Mouse (Mus musculus): ENCODE measurements around the gene Pogk. TPM values are rescaled to one million over a fixed set of nuclear protein-coding genes. Genes with fewer than 3 reads are reported as not detected.

Pogk gene
- polyA plus RNA-seq, 2 experiments, result 0.63 to 1.1 TPM

- no peak overlapping the region for H3K4me3 ChIP-seq (ENCODE audit: insufficient read depth in 1 of 2, low read depth in 2 of 2, low read length in 2 of 2)
- DNase-seq (ENCODE audit: low read depth in 3 of 3, low spot score in 3 of 3) (no peak), ATAC-seq (ENCODE audit: insufficient read depth) (no peak)
- H3K27ac ChIP-seq, result no peak overlapping the region
- 72% methylated on average over 6 of the region's 6 CpGs for WGBS (ENCODE audit: insufficient replicate concordance)
- H3K9ac ChIP-seq (replicated peaks), result no peak overlapping the region
- H3K9me3 ChIP-seq (ENCODE audit: control insufficient read depth, low read length), result no peaks in the 10 kb centered on the region
- H3K27me3 ChIP-seq (ENCODE audit: control insufficient read depth, insufficient read depth, low read length), result no peaks in the 10 kb centered on the region
- TF ChIP-seq CTCF (IDR thresholded peaks at IDR 0.05; ENCODE audit: low read depth) (no peak), EP300 (IDR thresholded peaks at IDR 0.05; ENCODE audit: low read depth) (no peak)
- peaks cover 9 to 17% of the 10 kb centered on the region in 2 experiments for H3K4me1 ChIP-seq (replicated peaks; ENCODE audit: control insufficient read depth in 2 of 2, insufficient read depth in 2 of 2, low read length in 1 of 2)
- no peaks in the 10 kb centered on the region for H3K36me3 ChIP-seq (replicated peaks; ENCODE audit: control insufficient read depth, insufficient read depth, low read depth)
- no peak overlapping the region for H3K4me2 ChIP-seq (ENCODE audit: low read depth)
These were observed 32.5 kb downstream of the Pogk start for GRCm38 (mm10) chr1:166377171-166377570.

DNA sequence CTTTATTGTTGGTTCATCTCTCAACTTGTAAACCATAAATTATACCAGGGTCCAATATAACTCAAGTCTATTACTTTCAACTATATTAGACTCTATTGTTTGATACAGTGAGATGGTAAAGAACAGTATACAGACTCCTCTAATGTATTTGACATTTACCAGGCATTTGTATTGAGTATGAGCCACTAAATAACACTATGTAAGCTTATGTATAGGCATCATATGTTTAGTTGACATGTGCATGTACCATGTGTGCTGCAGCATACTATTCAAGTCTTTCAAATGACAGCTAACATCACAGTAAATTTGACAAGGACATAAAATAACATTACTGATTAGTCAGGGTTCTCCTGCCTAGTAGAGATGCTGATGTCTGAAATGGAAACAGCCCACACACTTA, 46.5 kb downstream of the Pogk start:
- no peak for TF ChIP-seq CTCF (IDR thresholded peaks at IDR 0.05; ENCODE audit: low read depth)
- no peak for TF ChIP-seq EP300 (IDR thresholded peaks at IDR 0.05; ENCODE audit: low read depth)
- Histone ChIP-seq H3K4me3 (ENCODE audit: insufficient read depth in 1 of 2, low read depth in 2 of 2, low read length in 2 of 2) (no peak overlapping the region), H3K27ac (no peak overlapping the region), H3K9me3 (ENCODE audit: control insufficient read depth, low read length) (no peaks in the 10 kb centered on the region), H3K4me2 (ENCODE audit: low read depth) (no peak overlapping the region), H3K9ac (replicated peaks) (no peak overlapping the region), H3K27me3 (ENCODE audit: control insufficient read depth, insufficient read depth, low read length) (no peaks in the 10 kb centered on the region), H3K4me1 (replicated peaks; ENCODE audit: control insufficient read depth in 2 of 2, insufficient read depth in 2 of 2, low read length in 1 of 2) (no peaks in the 10 kb centered on the region), H3K36me3 (replicated peaks; ENCODE audit: control insufficient read depth, insufficient read depth, low read depth) (no peaks in the 10 kb centered on the region)
- ATAC-seq (ENCODE audit: insufficient read depth) (no peak), DNase-seq (ENCODE audit: low read depth in 3 of 3, low spot score in 3 of 3) (no peak)

DNA sequence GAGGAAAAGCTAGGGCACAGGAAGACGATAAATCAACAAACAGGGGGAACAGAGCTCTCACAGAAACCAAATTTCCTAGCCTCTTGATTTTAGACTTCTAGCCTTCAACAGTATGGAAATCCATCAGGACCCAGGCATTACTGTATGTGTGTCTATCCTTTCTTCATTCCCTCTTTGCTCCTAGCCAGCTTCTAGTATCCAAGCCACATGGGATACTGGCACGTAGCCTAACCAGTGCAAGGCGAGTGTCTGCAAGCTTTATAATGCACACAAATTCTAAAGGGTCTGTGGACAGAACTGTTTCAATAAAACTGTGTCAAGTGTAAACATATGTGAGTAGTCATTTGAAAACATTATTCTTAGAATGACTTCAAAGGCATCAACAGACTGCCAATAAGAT, 47.0 kb downstream of the Pogk start:
- Histone ChIP-seq H3K9me3 (ENCODE audit: control insufficient read depth, low read length) (no peaks in the 10 kb centered on the region), H3K4me1 (replicated peaks; ENCODE audit: control insufficient read depth in 2 of 2, insufficient read depth in 2 of 2, low read length in 1 of 2) (no peaks in the 10 kb centered on the region), H3K27me3 (ENCODE audit: control insufficient read depth, insufficient read depth, low read length) (no peaks in the 10 kb centered on the region), H3K9ac (replicated peaks) (no peak overlapping the region), H3K4me3 (ENCODE audit: insufficient read depth in 1 of 2, low read depth in 2 of 2, low read length in 2 of 2) (no peak overlapping the region), H3K27ac (no peak overlapping the region), H3K4me2 (ENCODE audit: low read depth) (no peak overlapping the region), H3K36me3 (replicated peaks; ENCODE audit: control insufficient read depth, insufficient read depth, low read depth) (no peaks in the 10 kb centered on the region)
- no peak for TF ChIP-seq CTCF (IDR thresholded peaks at IDR 0.05; ENCODE audit: low read depth)
- TF ChIP-seq EP300 (IDR thresholded peaks at IDR 0.05; ENCODE audit: low read depth), result no peak
- ATAC-seq (ENCODE audit: insufficient read depth) (no peak), DNase-seq (ENCODE audit: low read depth in 3 of 3, low spot score in 3 of 3) (no peak)
- WGBS (ENCODE audit: insufficient replicate concordance), result 51% methylated on average over 3 of the region's 3 CpGs

DNA sequence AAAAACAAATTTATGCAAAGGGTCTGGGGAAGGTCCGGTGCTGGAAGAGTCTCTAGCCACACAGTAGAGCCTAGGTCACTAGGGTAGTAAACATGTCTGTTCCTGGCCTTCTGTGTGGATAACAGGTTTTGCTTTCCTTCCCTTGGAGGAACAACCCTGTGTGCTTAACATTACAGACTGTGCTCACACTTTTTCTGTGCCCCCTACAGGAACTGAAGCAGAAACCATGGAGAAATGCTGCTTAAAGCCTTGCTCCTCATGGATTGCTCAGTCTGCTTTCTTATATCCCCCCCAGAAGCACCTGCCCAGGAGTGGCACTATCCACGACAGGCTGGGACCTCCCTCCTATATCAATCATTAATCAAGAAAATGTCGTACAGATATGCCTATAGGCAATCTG, 47.8 kb downstream of the Pogk start:
- no peak overlapping the region for H3K4me3 ChIP-seq (ENCODE audit: insufficient read depth in 1 of 2, low read depth in 2 of 2, low read length in 2 of 2)
- H3K27me3 ChIP-seq (ENCODE audit: control insufficient read depth, insufficient read depth, low read length), result no peaks in the 10 kb centered on the region
- no peak overlapping the region for H3K27ac ChIP-seq
- ATAC-seq (ENCODE audit: insufficient read depth) (no peak), DNase-seq (ENCODE audit: low read depth in 3 of 3, low spot score in 3 of 3) (no peak)
- 45% methylated on average over 3 of the region's 3 CpGs for WGBS (ENCODE audit: insufficient replicate concordance)
- H3K36me3 ChIP-seq (replicated peaks; ENCODE audit: control insufficient read depth, insufficient read depth, low read depth), result no peaks in the 10 kb centered on the region
- H3K9ac ChIP-seq (replicated peaks), result no peak overlapping the region
- H3K4me1 ChIP-seq (replicated peaks; ENCODE audit: control insufficient read depth in 2 of 2, insufficient read depth in 2 of 2, low read length in 1 of 2), result no peaks in the 10 kb centered on the region
- no peaks in the 10 kb centered on the region for H3K9me3 ChIP-seq (ENCODE audit: control insufficient read depth, low read length)
- H3K4me2 ChIP-seq (ENCODE audit: low read depth), result no peak overlapping the region
- TF ChIP-seq EP300 (IDR thresholded peaks at IDR 0.05; ENCODE audit: low read depth) (no peak), CTCF (IDR thresholded peaks at IDR 0.05; ENCODE audit: low read depth) (no peak)

DNA sequence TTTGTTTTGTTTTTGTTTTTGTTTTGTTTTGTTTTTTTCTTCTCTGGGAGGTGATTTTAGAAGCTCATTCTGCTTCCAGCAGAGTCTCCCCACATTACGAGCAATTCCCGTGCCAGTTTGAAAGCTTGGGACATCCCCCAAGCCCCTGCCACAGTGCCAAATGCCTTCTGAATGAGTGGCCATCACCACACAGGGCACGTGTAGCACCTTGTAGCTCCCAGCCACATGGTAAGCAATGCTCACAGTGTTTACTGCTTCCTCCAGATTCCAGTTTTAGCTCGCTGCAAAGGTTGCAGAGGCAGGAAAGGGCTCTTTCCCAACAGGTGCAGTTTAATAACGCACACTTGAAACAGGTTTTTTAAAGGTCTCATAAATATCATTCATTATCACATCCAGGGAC, 48.8 kb downstream of the Pogk start:
- Histone ChIP-seq H3K27ac (no peak overlapping the region), H3K9ac (replicated peaks) (no peak overlapping the region), H3K27me3 (ENCODE audit: control insufficient read depth, insufficient read depth, low read length) (no peaks in the 10 kb centered on the region), H3K4me3 (ENCODE audit: insufficient read depth in 1 of 2, low read depth in 2 of 2, low read length in 2 of 2) (no peak overlapping the region), H3K4me1 (replicated peaks; ENCODE audit: control insufficient read depth in 2 of 2, insufficient read depth in 2 of 2, low read length in 1 of 2) (no peaks in the 10 kb centered on the region), H3K4me2 (ENCODE audit: low read depth) (no peak overlapping the region), H3K9me3 (ENCODE audit: control insufficient read depth, low read length) (no peaks in the 10 kb centered on the region), H3K36me3 (replicated peaks; ENCODE audit: control insufficient read depth, insufficient read depth, low read depth) (no peaks in the 10 kb centered on the region)
- TF ChIP-seq EP300 (IDR thresholded peaks at IDR 0.05; ENCODE audit: low read depth) (no peak), CTCF (IDR thresholded peaks at IDR 0.05; ENCODE audit: low read depth) (no peak)
- DNase-seq (ENCODE audit: low read depth in 3 of 3, low spot score in 3 of 3), result no peak
- WGBS (ENCODE audit: insufficient replicate concordance), result 58% methylated on average over 5 of the region's 5 CpGs
- no peak for ATAC-seq (ENCODE audit: insufficient read depth)
